8 mouse cellular contexts compared by ENCODE assay signal in genomic region chr2:3229060-3229459, GRCm38 (mm10). TPM values are rescaled to one million over a fixed set of nuclear protein-coding genes. Genes with fewer than 3 reads are reported as not detected.
DNase-seq lines count a peak whose midpoint lies in the region; ATAC-seq lines count a peak whose summit lies in the region.
"Had no signal": no experiment of that assay in that cellular context is flagged by ENCODE, and none has a peak within 500 bp of the region (broad histone marks: within the 10 kb centered on the region; RNA-seq: fewer than 3 reads in every experiment).

No protein-coding gene starts in this region.

- H3K4me3 ChIP-seq in intestine, embryonic 16.5 days (ENCODE audit: low read length), result no peak overlapping the region
- H3K4me3 ChIP-seq in midbrain, embryonic 13.5 days (replicated peaks), result no peak overlapping the region
- H3K4me3 ChIP-seq: megakaryocyte, embryonic 14.5 days had no signal

- DNase-seq in adrenal gland, adult 18-20 months (ENCODE audit: low spot score in 2 of 2), result peak; percentile 65 to 66
- peak; percentile 77 to 78 for DNase-seq in cerebellum, postnatal 14 days
- DNase-seq in gastrocnemius, postnatal 10 days, result peak; percentile 65
- DNase-seq in left cerebral cortex, postnatal 14 days (ENCODE audit: low spot score in 2 of 2), result peak; percentile 60 to 74
- DNase-seq in splenic B cell, adult 2 months (ENCODE audit: low read depth, low spot score), result peak; percentile 19

- no peaks in the 10 kb centered on the region for H3K27me3 ChIP-seq in intestine, embryonic 16.5 days (replicated peaks; ENCODE audit: control insufficient read depth, insufficient read depth, low read length)
- H3K27me3 ChIP-seq in midbrain, embryonic 13.5 days, result no peaks in the 10 kb centered on the region
- H3K27me3 ChIP-seq in splenic B cell, adult 2 months (ENCODE audit: control insufficient read depth, insufficient read depth, low read length, poor library complexity, severe bottlenecking), result no peaks in the 10 kb centered on the region

- H3K9me3 ChIP-seq in intestine, embryonic 16.5 days (ENCODE audit: control insufficient read depth, low read length), result no peaks in the 10 kb centered on the region
- no peaks in the 10 kb centered on the region for H3K9me3 ChIP-seq in midbrain, embryonic 13.5 days
- H3K9me3 ChIP-seq: megakaryocyte, embryonic 14.5 days had no signal

- no peaks in the 10 kb centered on the region for H3K4me1 ChIP-seq in intestine, embryonic 16.5 days (ENCODE audit: control insufficient read depth, insufficient read depth, low read length)
- no peaks in the 10 kb centered on the region for H3K4me1 ChIP-seq in midbrain, embryonic 13.5 days (replicated peaks)
- H3K4me1 ChIP-seq: megakaryocyte, embryonic 14.5 days had no signal

- intact Hi-C loops in left cerebral cortex, postnatal 14 days (cut with DNase I), result loop anchor here (1.0 kb wide), 1 partner anchor 111 kb away; no protein-coding TSS in a partner anchor

- H3K36me3 ChIP-seq in intestine, embryonic 16.5 days (ENCODE audit: control insufficient read depth, insufficient read depth, low read length), result peaks cover 7% of the 10 kb centered on the region
- peaks cover 33% of the 10 kb centered on the region for H3K36me3 ChIP-seq in midbrain, embryonic 13.5 days
- H3K36me3 ChIP-seq in splenic B cell, adult 2 months (ENCODE audit: control insufficient read depth, insufficient read depth, low read length, poor library complexity, severe bottlenecking), result no peaks in the 10 kb centered on the region

- ATAC-seq in intestine, embryonic 16.5 days, result peak; percentile 88
- ATAC-seq in midbrain, embryonic 13.5 days, result peak; percentile 81

- no peak overlapping the region for H3K27ac ChIP-seq in intestine, embryonic 16.5 days (ENCODE audit: low read length)
- H3K27ac ChIP-seq in midbrain, embryonic 13.5 days, result no peak overlapping the region

- H3K9ac ChIP-seq in intestine, embryonic 16.5 days (ENCODE audit: low read depth, low read length), result no peak overlapping the region
- no peak overlapping the region for H3K9ac ChIP-seq in midbrain, embryonic 13.5 days (replicated peaks)

- 20% methylated on average over 2 of the region's 2 CpGs for WGBS in intestine, embryonic 16.5 days
- WGBS in midbrain, embryonic 13.5 days, result 14% methylated on average over 2 of the region's 2 CpGs

- no peak overlapping the region for H3K4me2 ChIP-seq in intestine, embryonic 16.5 days (ENCODE audit: low read depth, low read length)
- H3K4me2 ChIP-seq in midbrain, embryonic 13.5 days (replicated peaks), result no peak overlapping the region

RNA-seq across cellular contexts. Expression of gene Nmt2, which starts 55.0 kb away (rescaled TPM):
- total RNA-seq in adrenal gland, adult 18-20 months (2021), result 10 to 100 TPM; 36.6 to 62.1 TPM
- 10 to 100 TPM in 1 of 2 experiments, 1 to 10 TPM in 1; 9.9 to 14.3 TPM for total RNA-seq in gastrocnemius, postnatal 10 days (2021)
- polyA plus RNA-seq in intestine, embryonic 16.5 days (2015; fragmentation: Nextera tagmentation; extraction: Ambion mirVana), result 37.5 and 38.3 TPM in 2 replicates
- 10 to 100 TPM; 78.6 to 80.2 TPM for total RNA-seq in left cerebral cortex, postnatal 14 days (2021)
- 90.2 and 102 TPM in 2 replicates for polyA plus RNA-seq in midbrain, embryonic 13.5 days (2015; fragmentation: Nextera tagmentation; extraction: Ambion mirVana)

Comparison
In these comparisons a context has a peak if more than half of its experiments do, and no peak if none do; other contexts are left out.
1. DNase-seq: peak in every context shown above with its lines; median percentile 78 in cerebellum, postnatal 14 days; 67 in left cerebral cortex, postnatal 14 days; 66 in adrenal gland, adult 18-20 months; 65 in gastrocnemius, postnatal 10 days; 19 in splenic B cell, adult 2 months.